8 mouse cellular contexts compared by ENCODE assay signal in the genomic region with DNA sequence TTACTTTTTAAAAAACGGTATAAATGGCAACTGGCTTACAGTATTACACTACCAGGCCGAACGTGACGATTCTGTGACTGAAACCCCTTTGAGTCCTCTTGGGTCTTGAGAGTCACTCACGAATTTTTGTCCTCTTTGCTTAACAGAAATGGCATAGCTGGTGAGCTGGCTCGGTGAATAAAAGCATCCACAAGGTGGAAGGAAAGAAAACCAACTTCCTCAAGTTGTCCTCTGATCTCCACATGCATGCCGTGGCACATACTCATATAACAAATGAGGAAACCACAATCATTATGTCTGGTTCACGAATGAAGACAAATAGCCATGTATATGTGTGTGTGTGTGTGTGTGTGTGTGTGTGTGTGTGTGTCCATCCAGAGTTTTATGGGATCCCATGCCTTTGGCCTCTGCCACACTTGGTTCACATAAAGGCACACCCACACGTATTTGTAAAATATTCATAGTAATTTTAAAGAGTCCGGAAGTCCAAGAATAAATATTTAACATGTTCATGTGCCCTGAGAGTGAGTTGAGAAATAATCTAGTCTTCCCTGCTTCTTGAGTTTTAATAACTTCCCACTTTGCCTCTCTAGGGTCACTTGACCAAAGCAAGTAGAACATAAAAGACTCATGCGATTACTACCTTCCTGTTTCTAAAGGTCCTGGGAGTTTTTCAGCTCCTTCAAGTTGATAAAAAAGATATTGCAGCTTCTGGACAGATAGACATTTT. TPM values are rescaled to one million over a fixed set of nuclear protein-coding genes. Genes with fewer than 3 reads are reported as not detected.
DNase-seq lines count a peak whose midpoint lies in the region; ATAC-seq and TF ChIP-seq lines count a peak whose summit lies in the region.

No protein-coding gene starts in this region.

- TF ChIP-seq POLR2A in testis, adult 2 months (IDR thresholded peaks at IDR 0.05; ENCODE audit: control insufficient read depth, low read depth, low read length): no peak

- TF ChIP-seq CTCF in testis, adult 2 months (IDR thresholded peaks at IDR 0.05; ENCODE audit: control insufficient read depth, insufficient read depth, insufficient replicate concordance, low read depth, low read length): no peak
- no peak for TF ChIP-seq CTCF in forebrain, postnatal 0 days (IDR thresholded peaks at IDR 0.05; ENCODE audit: low read depth)

- ATAC-seq in forebrain, postnatal 0 days: peak; percentile 67; the same call in 1 of the 2 replicates
- ATAC-seq in liver, embryonic 16.5 days (ENCODE audit: low read depth): no peak
- ATAC-seq in stomach, embryonic 15.5 days (ENCODE audit: insufficient read depth, low FRiP score, low read depth): no peak; the same call in 1 of the 2 replicates

- peak overlapping the region; percentile 90 for H3K4me2 ChIP-seq in forebrain, postnatal 0 days (ENCODE audit: low read depth)
- peak overlapping the region; percentile 83 for H3K4me2 ChIP-seq in liver, embryonic 16.5 days (ENCODE audit: low read depth, low read length)
- peak overlapping the region; percentile 88 for H3K4me2 ChIP-seq in stomach, embryonic 15.5 days

- peak overlapping the region; percentile 41 for H3K4me3 ChIP-seq in testis, adult 2 months (ENCODE audit: control insufficient read depth, low read depth, low read length)
- peak overlapping the region; percentile 56 for H3K4me3 ChIP-seq in forebrain, postnatal 0 days (ENCODE audit: low read depth, low read length)
- peak overlapping the region; percentile 96 for H3K4me3 ChIP-seq in liver, embryonic 16.5 days (ENCODE audit: low read depth, low read length)
- H3K4me3 ChIP-seq in stomach, embryonic 15.5 days (replicated peaks): peak overlapping the region; percentile 88

- H3K27ac ChIP-seq in testis, adult 2 months (ENCODE audit: control insufficient read depth, insufficient read depth, low read depth, low read length): no peak overlapping the region
- no peak overlapping the region for H3K27ac ChIP-seq in forebrain, postnatal 0 days (ENCODE audit: low read depth, low read length)
- no peak overlapping the region for H3K27ac ChIP-seq in liver, embryonic 16.5 days (ENCODE audit: low read length)
- no peak overlapping the region for H3K27ac ChIP-seq in stomach, embryonic 15.5 days

- WGBS in forebrain, postnatal 0 days: 36% methylated on average over 11 of the region's 11 CpGs
- WGBS in liver, embryonic 16.5 days (ENCODE audit: insufficient replicate concordance): 21% methylated on average over 11 of the region's 11 CpGs
- 30% methylated on average over 11 of the region's 11 CpGs for WGBS in stomach, embryonic 15.5 days

- H3K27me3 ChIP-seq in testis, adult 2 months (ENCODE audit: control insufficient read depth, insufficient read depth, low read length): no peaks in the 10 kb centered on the region
- H3K27me3 ChIP-seq in forebrain, postnatal 0 days (ENCODE audit: insufficient read depth, low read length): no peaks in the 10 kb centered on the region
- no peaks in the 10 kb centered on the region for H3K27me3 ChIP-seq in liver, embryonic 16.5 days (ENCODE audit: control insufficient read depth, insufficient read depth, low read depth, low read length)
- 0 out of 2 replicates have a peak, but pooled peaks cover 4% of the 10 kb centered on the region for H3K27me3 ChIP-seq in stomach, embryonic 15.5 days (replicated peaks)

- H3K9ac ChIP-seq in forebrain, postnatal 0 days: peak overlapping the region; percentile 46; the same call in 1 of the 2 replicates
- peak overlapping the region; percentile 60 for H3K9ac ChIP-seq in liver, embryonic 16.5 days (ENCODE audit: low read depth, low read length)
- H3K9ac ChIP-seq in stomach, embryonic 15.5 days: 0 out of 2 replicates have a peak overlapping the region, but pooled peaks have one; percentile 9

- no peaks in the 10 kb centered on the region for H3K9me3 ChIP-seq in forebrain, postnatal 0 days (ENCODE audit: low read length)
- no peaks in the 10 kb centered on the region for H3K9me3 ChIP-seq in liver, embryonic 16.5 days (replicated peaks; ENCODE audit: control insufficient read depth, low read length)
- no peaks in the 10 kb centered on the region for H3K9me3 ChIP-seq in stomach, embryonic 15.5 days

- no peaks in the 10 kb centered on the region for H3K36me3 ChIP-seq in testis, adult 2 months (ENCODE audit: control insufficient read depth, insufficient read depth, low read length)
- H3K36me3 ChIP-seq in forebrain, postnatal 0 days (ENCODE audit: insufficient read depth): no peaks in the 10 kb centered on the region
- peaks cover under 1% of the 10 kb centered on the region; the same call in 1 of the 2 replicates for H3K36me3 ChIP-seq in liver, embryonic 16.5 days (ENCODE audit: control insufficient read depth, insufficient read depth)
- no peaks in the 10 kb centered on the region for H3K36me3 ChIP-seq in stomach, embryonic 15.5 days

- H3K4me1 ChIP-seq in testis, adult 2 months (ENCODE audit: control insufficient read depth, insufficient read depth, low read length): no peaks in the 10 kb centered on the region
- H3K4me1 ChIP-seq in forebrain, postnatal 0 days (ENCODE audit: insufficient read depth): no peaks in the 10 kb centered on the region
- peaks cover 12% of the 10 kb centered on the region for H3K4me1 ChIP-seq in liver, embryonic 16.5 days (ENCODE audit: control insufficient read depth, low read depth, low read length)
- peaks cover 3% of the 10 kb centered on the region; the same call in 1 of the 2 replicates for H3K4me1 ChIP-seq in stomach, embryonic 15.5 days

- DNase-seq in testis, postnatal 10 days (ENCODE audit: low spot score): no peak
- no peak for DNase-seq in forebrain, postnatal 0 days
- DNase-seq in ovary, postnatal 36 days (ENCODE audit: low spot score): no peak
- no peak for DNase-seq in thymus, postnatal 10 days (ENCODE audit: low spot score in 2 of 2)
- DNase-seq in spleen, adult 12 weeks (ENCODE audit: low spot score): no peak

RNA-seq across cellular contexts. Expression of gene Bub1, which starts 0.6 kb away (rescaled TPM):
- polyA plus RNA-seq in testis, adult 2 months (2012; rRNA removed): 12.5 and 13.9 TPM in 2 replicates
- total RNA-seq in forebrain, postnatal 0 days (2014; rRNA removed): 3.9 and 5.2 TPM in 2 replicates
- polyA plus RNA-seq in forebrain, postnatal 0 days (2015; fragmentation: Nextera tagmentation; extraction: Ambion mirVana): 3.3 and 3.7 TPM in 2 replicates
- polyA plus RNA-seq in liver, embryonic 16.5 days (2015; fragmentation: Nextera tagmentation; extraction: Ambion mirVana): 28.9 and 29.7 TPM in 2 replicates
- polyA plus RNA-seq in stomach, embryonic 15.5 days (2015; fragmentation: Nextera tagmentation; extraction: Ambion mirVana): 36.9 and 45.5 TPM in 2 replicates

RNA-seq across cellular contexts. Expression of gene Acoxl, which starts 6.4 kb away (rescaled TPM):
- 0.07 and 0.14 TPM in 2 replicates for polyA plus RNA-seq in testis, adult 2 months (2012; rRNA removed)
- not detected in 2 replicates for total RNA-seq in forebrain, postnatal 0 days (2014; rRNA removed)
- 0.10 and 0.14 TPM in 2 replicates for polyA plus RNA-seq in forebrain, postnatal 0 days (2015; fragmentation: Nextera tagmentation; extraction: Ambion mirVana)
- 0.04 and 0.05 TPM in 2 replicates for polyA plus RNA-seq in liver, embryonic 16.5 days (2015; fragmentation: Nextera tagmentation; extraction: Ambion mirVana)
- 0.19 and 0.22 TPM in 2 replicates for polyA plus RNA-seq in stomach, embryonic 15.5 days (2015; fragmentation: Nextera tagmentation; extraction: Ambion mirVana)

RNA-seq across cellular contexts. Expression of gene Mtln, which starts 40.0 kb away (rescaled TPM):
- polyA plus RNA-seq in testis, adult 2 months (2012; rRNA removed): 7.7 and 8.7 TPM in 2 replicates
- total RNA-seq in forebrain, postnatal 0 days (2014; rRNA removed): 24.3 and 36.9 TPM in 2 replicates
- polyA plus RNA-seq in forebrain, postnatal 0 days (2015; fragmentation: Nextera tagmentation; extraction: Ambion mirVana): 49.9 and 63.3 TPM in 2 replicates
- polyA plus RNA-seq in liver, embryonic 16.5 days (2015; fragmentation: Nextera tagmentation; extraction: Ambion mirVana): 12.7 and 16.3 TPM in 2 replicates
- polyA plus RNA-seq in stomach, embryonic 15.5 days (2015; fragmentation: Nextera tagmentation; extraction: Ambion mirVana): 39.1 and 43.5 TPM in 2 replicates

RNA-seq across cellular contexts. Expression of gene Nphp1, which starts 43.6 kb away (rescaled TPM):
- polyA plus RNA-seq in testis, adult 2 months (2012; rRNA removed): 535 and 575 TPM in 2 replicates
- total RNA-seq in forebrain, postnatal 0 days (2014; rRNA removed): 12.7 and 14.7 TPM in 2 replicates
- polyA plus RNA-seq in forebrain, postnatal 0 days (2015; fragmentation: Nextera tagmentation; extraction: Ambion mirVana): 17.6 and 19.9 TPM in 2 replicates
- polyA plus RNA-seq in liver, embryonic 16.5 days (2015; fragmentation: Nextera tagmentation; extraction: Ambion mirVana): 3.0 and 3.4 TPM in 2 replicates
- polyA plus RNA-seq in stomach, embryonic 15.5 days (2015; fragmentation: Nextera tagmentation; extraction: Ambion mirVana): 24.9 and 25.0 TPM in 2 replicates

Comparison
In these comparisons a context has a peak if more than half of its experiments do, and no peak if none do; other contexts are left out.
1. H3K4me3 ChIP-seq: peak in every context shown above with its lines; median percentile 96 in liver, embryonic 16.5 days; 88 in stomach, embryonic 15.5 days; 56 in forebrain, postnatal 0 days; 41 in testis, adult 2 months.
2. H3K9ac ChIP-seq: peak in every context shown above with its lines; median percentile 60 in liver, embryonic 16.5 days; 46 in forebrain, postnatal 0 days; 9 in stomach, embryonic 15.5 days.